Mouse (Mus musculus): ENCODE data around the gene Gys2. TPM values are rescaled to one million over a fixed set of nuclear protein-coding genes. Genes with fewer than 3 reads are reported as not detected.
A peak's percentile ranks its signal among the peaks of the same experiment; 100 is the strongest.
"Not testable (repeated sequence)": the region's sequence is repeated elsewhere in the genome, so short reads cannot be mapped to it uniquely, and the experiment has no call there.

Gys2 gene
- polyA plus RNA-seq, 1 experiment from 2014 or later = not detected

- H3K4me3 ChIP-seq (replicated peaks) = peak overlapping the region; percentile 67
- peak overlapping the region; percentile 83; the same call in 1 of the 2 replicates for H3K27ac ChIP-seq
- peak overlapping the region; percentile 79 for H3K9ac ChIP-seq (replicated peaks)
- no peak for ATAC-seq (ENCODE audit: insufficient number of reproducible peaks, insufficient read depth, low FRiP score, low TSS enrichment, low read depth)
- no peaks in the 10 kb centered on the region for H3K9me3 ChIP-seq
- WGBS = 5% methylated on average over 10 of the region's 10 CpGs
- peaks cover 8% of the 10 kb centered on the region; the same call in 1 of the 2 replicates for H3K27me3 ChIP-seq
- H3K36me3 ChIP-seq = peaks cover 28% of the 10 kb centered on the region
- H3K4me1 ChIP-seq (replicated peaks) = peaks cover 41% of the 10 kb centered on the region
- H3K4me2 ChIP-seq = peak overlapping the region; percentile 81
Measured at GRCm38 (mm10) chr6:142506338-142507032, 33.6 kb upstream of the Gys2 start.

DNA sequence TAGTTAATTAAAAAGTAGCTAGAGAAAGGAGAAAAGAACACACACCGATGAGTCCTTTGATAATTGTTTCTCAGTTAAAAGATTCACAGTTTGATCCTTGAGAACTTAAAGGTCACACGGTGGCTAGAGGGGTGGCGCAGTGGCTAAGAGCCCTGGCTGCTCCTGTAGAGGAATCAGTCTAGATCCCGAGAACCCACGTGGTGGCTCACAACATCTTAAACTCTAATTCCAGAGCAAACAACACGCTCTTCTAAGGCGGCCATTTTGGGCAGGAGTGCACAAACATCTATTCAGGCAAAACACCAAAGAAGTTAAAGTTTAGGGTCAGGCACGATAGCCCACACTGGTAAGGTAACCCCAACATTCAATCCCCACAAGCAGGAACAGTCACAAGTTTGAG, 30.7 kb upstream of the Gys2 start:
- no peak overlapping the region for H3K4me3 ChIP-seq (replicated peaks)
- no peak overlapping the region for H3K9ac ChIP-seq (replicated peaks)
- H3K4me1 ChIP-seq (replicated peaks) = peaks cover 32% of the 10 kb centered on the region
- H3K36me3 ChIP-seq = peaks cover 54% of the 10 kb centered on the region
- no peaks in the 10 kb centered on the region for H3K27me3 ChIP-seq
- peak overlapping the region; percentile 21; the same call in 1 of the 2 replicates for H3K4me2 ChIP-seq
- ATAC-seq (ENCODE audit: insufficient number of reproducible peaks, insufficient read depth, low FRiP score, low TSS enrichment, low read depth) = no peak
- no peaks in the 10 kb centered on the region for H3K9me3 ChIP-seq
- H3K27ac ChIP-seq = peak overlapping the region; percentile 69; the same call in 1 of the 2 replicates
- 85% methylated on average over 8 of the region's 8 CpGs for WGBS

DNA sequence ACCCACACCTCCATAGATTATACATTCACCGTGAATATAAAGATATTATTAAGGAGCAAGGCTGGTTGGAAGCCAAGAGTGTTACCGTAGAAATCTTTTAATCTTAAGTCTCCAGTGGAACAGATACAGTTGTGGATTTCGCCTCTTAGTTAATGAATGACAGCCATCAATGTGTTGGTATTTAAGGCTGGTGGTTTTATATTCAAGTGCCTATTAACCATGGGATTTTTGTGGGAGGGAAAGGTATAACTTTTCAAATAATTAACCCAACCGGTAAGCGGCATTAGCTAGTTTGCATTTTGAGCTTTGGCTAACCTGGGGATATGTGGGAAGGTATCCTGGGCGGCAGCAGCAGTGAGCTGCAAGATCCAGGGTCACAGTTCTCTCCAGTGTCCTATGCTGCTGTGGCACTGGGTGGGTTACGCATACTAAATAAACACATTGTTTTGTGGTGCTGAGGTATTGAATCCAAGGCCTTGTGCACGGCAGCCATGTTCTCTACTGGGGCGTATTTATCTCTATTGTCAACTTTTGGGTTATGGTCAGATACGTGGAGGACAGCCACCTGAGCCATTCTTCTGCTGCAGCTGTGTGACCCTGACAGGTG, 29.7 kb upstream of the Gys2 start:
- 92% methylated on average over 10 of the region's 10 CpGs for WGBS
- H3K9ac ChIP-seq (replicated peaks) = no peak overlapping the region
- no peak overlapping the region for H3K4me2 ChIP-seq
- H3K36me3 ChIP-seq = peaks cover 64% of the 10 kb centered on the region
- no peak overlapping the region for H3K27ac ChIP-seq
- H3K4me3 ChIP-seq (replicated peaks) = no peak overlapping the region
- no peaks in the 10 kb centered on the region for H3K9me3 ChIP-seq
- ATAC-seq (ENCODE audit: insufficient number of reproducible peaks, insufficient read depth, low FRiP score, low TSS enrichment, low read depth) = no peak
- H3K27me3 ChIP-seq = no peaks in the 10 kb centered on the region
- peaks cover 27% of the 10 kb centered on the region for H3K4me1 ChIP-seq (replicated peaks)

- not testable (repeated sequence) for ATAC-seq (ENCODE audit: insufficient number of reproducible peaks, insufficient read depth, low FRiP score, low TSS enrichment, low read depth); H3K27me3 ChIP-seq; H3K4me2 ChIP-seq; H3K9ac ChIP-seq (replicated peaks); H3K4me1 ChIP-seq (replicated peaks); H3K9me3 ChIP-seq; H3K27ac ChIP-seq; H3K4me3 ChIP-seq (replicated peaks)
- peaks cover 79% of the 10 kb centered on the region for H3K36me3 ChIP-seq
- WGBS = 91% methylated on average over 6 of the region's 6 CpGs
Measured at GRCm38 (mm10) chr6:142490114-142490513, 17.2 kb upstream of the Gys2 start.

GRCm38 (mm10) chr6:142487638-142488037, 14.7 kb upstream of the Gys2 start:
- Histone ChIP-seq H3K27ac (no peak overlapping the region), H3K4me2 (no peak overlapping the region), H3K4me1 (replicated peaks) (no peaks in the 10 kb centered on the region), H3K27me3 (no peaks in the 10 kb centered on the region), H3K4me3 (replicated peaks) (no peak overlapping the region), H3K9me3 (no peaks in the 10 kb centered on the region), H3K36me3 (peaks cover 61% of the 10 kb centered on the region), H3K9ac (replicated peaks) (no peak overlapping the region)
- no peak for ATAC-seq (ENCODE audit: insufficient number of reproducible peaks, insufficient read depth, low FRiP score, low TSS enrichment, low read depth)
- WGBS = 86% methylated on average over 9 of the region's 9 CpGs

GRCm38 (mm10) chr6:142485478-142486123, 12.7 kb upstream of the Gys2 start:
- Histone ChIP-seq H3K4me1 (replicated peaks) (no peaks in the 10 kb centered on the region), H3K9me3 (no peaks in the 10 kb centered on the region), H3K27ac (no peak overlapping the region), H3K4me2 (no peak overlapping the region), H3K9ac (replicated peaks) (no peak overlapping the region), H3K4me3 (replicated peaks) (no peak overlapping the region), H3K27me3 (no peaks in the 10 kb centered on the region), H3K36me3 (peaks cover 43% of the 10 kb centered on the region)
- no peak for ATAC-seq (ENCODE audit: insufficient number of reproducible peaks, insufficient read depth, low FRiP score, low TSS enrichment, low read depth)
- WGBS = 86% methylated on average over 4 of the region's 4 CpGs

DNA sequence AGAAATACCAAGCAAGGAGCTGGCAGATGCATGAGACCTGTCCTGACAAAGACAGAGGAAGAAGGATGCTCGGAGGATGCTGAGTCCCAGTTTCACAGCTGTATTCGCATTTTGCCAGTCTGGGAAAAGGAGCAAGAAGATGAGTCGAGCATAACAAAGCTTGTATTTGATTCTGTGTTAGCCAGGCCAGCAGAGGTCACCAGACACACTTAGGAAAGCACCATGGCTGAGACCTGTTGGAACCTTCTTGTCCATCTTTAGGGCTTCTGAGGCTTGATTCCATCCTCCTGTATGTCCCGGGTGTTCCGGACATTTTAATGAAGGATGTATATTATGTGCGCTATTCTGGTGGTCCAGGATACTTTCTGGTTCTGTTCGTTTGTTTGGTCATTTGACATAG, 4.3 kb upstream of the Gys2 start:
- WGBS = 83% methylated on average over 7 of the region's 7 CpGs
- no peak overlapping the region for H3K4me2 ChIP-seq
- H3K27me3 ChIP-seq = no peaks in the 10 kb centered on the region
- H3K4me3 ChIP-seq (replicated peaks) = no peak overlapping the region
- no peak overlapping the region for H3K27ac ChIP-seq
- no peak overlapping the region for H3K9ac ChIP-seq (replicated peaks)
- H3K36me3 ChIP-seq = no peaks in the 10 kb centered on the region
- H3K4me1 ChIP-seq (replicated peaks) = no peaks in the 10 kb centered on the region
- no peak for ATAC-seq (ENCODE audit: insufficient number of reproducible peaks, insufficient read depth, low FRiP score, low TSS enrichment, low read depth)
- H3K9me3 ChIP-seq = no peaks in the 10 kb centered on the region

DNA sequence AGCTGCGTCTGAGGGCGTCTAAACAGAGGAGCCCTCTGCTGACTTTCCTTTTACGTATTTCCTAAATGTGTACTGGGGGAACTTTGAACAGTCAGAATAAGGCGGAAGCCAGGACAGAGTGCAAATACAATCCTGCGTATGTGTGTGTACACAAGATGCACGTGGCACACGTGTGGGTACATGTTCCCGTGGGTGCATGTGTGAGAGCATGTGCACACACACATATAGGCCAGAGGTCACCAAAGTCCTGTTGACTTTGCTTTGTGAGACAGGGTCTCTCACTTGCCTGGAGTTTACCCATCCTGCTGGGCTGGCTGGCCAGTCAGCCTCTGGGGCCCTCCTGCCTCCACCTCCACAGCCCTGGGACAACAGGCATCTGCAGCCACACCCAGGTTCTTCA, 1.8 kb downstream of the Gys2 start:
- no peak overlapping the region for H3K4me2 ChIP-seq
- no peak overlapping the region for H3K4me3 ChIP-seq (replicated peaks)
- no peaks in the 10 kb centered on the region for H3K9me3 ChIP-seq
- H3K9ac ChIP-seq (replicated peaks) = no peak overlapping the region
- no peak overlapping the region for H3K27ac ChIP-seq
- ATAC-seq (ENCODE audit: insufficient number of reproducible peaks, insufficient read depth, low FRiP score, low TSS enrichment, low read depth) = no peak
- peaks cover 3% of the 10 kb centered on the region; the same call in 1 of the 2 replicates for H3K4me1 ChIP-seq (replicated peaks)
- no peaks in the 10 kb centered on the region for H3K36me3 ChIP-seq
- 84% methylated on average over 8 of the region's 8 CpGs for WGBS
- H3K27me3 ChIP-seq = no peaks in the 10 kb centered on the region

DNA sequence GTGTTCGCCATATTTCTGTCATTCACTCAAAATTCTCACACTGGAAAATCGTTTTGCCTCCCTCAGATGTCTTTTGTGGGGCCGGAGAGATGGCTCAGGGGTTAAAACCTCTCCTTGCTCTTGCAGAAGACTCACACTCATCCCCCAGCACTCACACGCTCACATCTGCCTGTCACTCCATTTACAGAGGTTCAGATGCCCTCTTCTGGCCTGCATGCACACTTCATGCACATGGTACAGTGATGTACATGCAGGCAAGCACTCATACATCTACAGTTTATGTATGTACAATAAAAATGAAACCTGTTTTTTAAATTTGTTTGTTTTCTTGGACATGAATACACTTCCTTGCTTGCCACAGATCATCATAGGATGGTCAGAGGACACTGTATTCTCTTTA, 3.3 kb downstream of the Gys2 start:
- H3K4me3 ChIP-seq (replicated peaks) = no peak overlapping the region
- no peak overlapping the region for H3K27ac ChIP-seq
- H3K4me1 ChIP-seq (replicated peaks) = peaks cover 3% of the 10 kb centered on the region; the same call in 1 of the 2 replicates
- H3K9me3 ChIP-seq = no peaks in the 10 kb centered on the region
- no peak overlapping the region for H3K9ac ChIP-seq (replicated peaks)
- no peak overlapping the region for H3K4me2 ChIP-seq
- ATAC-seq (ENCODE audit: insufficient number of reproducible peaks, insufficient read depth, low FRiP score, low TSS enrichment, low read depth) = no peak
- 61% methylated on average over 4 of the region's 4 CpGs for WGBS
- H3K36me3 ChIP-seq = no peaks in the 10 kb centered on the region
- no peaks in the 10 kb centered on the region for H3K27me3 ChIP-seq

DNA sequence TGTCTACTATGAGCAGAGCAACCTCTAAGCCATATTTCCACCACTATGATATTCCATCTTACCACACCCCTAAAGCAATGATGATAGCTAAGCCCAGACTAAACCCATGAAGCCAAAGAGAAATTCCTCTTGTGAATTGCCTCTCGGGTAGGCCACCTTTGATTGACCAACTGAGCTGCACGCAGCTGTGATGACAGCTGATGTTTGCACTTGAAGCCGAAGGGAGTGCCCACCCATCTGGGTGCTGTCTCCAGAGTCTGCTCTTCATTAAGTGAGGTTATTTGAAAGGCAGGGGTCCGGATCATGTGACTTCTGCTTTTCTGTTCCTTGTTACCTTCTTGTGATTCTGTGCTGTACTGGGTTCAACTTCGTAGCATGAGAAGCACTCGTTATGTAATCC, 10.7 kb downstream of the Gys2 start:
- Histone ChIP-seq H3K36me3 (no peaks in the 10 kb centered on the region), H3K9ac (replicated peaks) (no peak overlapping the region), H3K27me3 (no peaks in the 10 kb centered on the region; the same call in 1 of the 2 replicates), H3K9me3 (no peaks in the 10 kb centered on the region), H3K27ac (no peak overlapping the region), H3K4me2 (no peak overlapping the region), H3K4me3 (replicated peaks) (no peak overlapping the region), H3K4me1 (replicated peaks) (peaks cover under 1% of the 10 kb centered on the region; the same call in 1 of the 2 replicates)
- WGBS = 60% methylated on average over 6 of the region's 6 CpGs
- ATAC-seq (ENCODE audit: insufficient number of reproducible peaks, insufficient read depth, low FRiP score, low TSS enrichment, low read depth) = no peak

DNA sequence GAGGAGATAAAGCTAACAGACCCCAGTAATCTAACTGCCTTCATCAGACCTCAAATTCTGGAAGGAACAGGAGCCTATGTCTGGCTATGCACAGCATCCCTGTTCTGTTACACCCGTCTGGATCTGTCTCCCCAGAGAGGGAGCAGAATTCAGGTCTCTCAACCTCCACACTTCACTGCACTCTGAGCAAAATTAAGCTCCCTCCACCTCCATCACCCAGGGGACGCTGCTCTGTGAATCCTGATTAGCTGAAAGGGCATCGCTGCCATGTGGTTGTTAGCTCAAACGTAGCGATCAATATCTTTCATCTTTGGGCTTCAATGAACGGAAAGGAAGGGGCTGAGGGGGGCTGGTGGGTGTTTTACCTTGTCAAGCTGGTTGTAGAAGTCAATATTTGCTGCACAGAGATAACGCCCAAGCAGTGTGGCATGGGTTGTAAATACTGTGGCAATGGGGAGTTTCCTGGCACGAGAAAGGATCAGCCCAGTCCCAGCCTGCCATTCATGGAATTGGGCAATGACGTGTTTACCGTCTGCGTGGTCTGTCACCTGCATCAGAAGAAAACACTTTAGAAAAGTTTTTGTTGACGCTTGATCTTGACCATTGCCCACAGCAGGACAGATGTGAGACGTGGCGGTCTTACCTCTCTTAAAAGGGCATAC, 13.8 kb downstream of the Gys2 start:
- Histone ChIP-seq H3K27ac (no peak overlapping the region), H3K9ac (replicated peaks) (no peak overlapping the region), H3K4me1 (replicated peaks) (no peaks in the 10 kb centered on the region; the same call in none of the 2 replicates), H3K9me3 (no peaks in the 10 kb centered on the region; the same call in 1 of the 2 replicates), H3K36me3 (no peaks in the 10 kb centered on the region), H3K4me3 (replicated peaks) (no peak overlapping the region), H3K4me2 (no peak overlapping the region), H3K27me3 (no peaks in the 10 kb centered on the region; the same call in 1 of the 2 replicates)
- ATAC-seq (ENCODE audit: insufficient number of reproducible peaks, insufficient read depth, low FRiP score, low TSS enrichment, low read depth) = no peak
- WGBS = 79% methylated on average over 14 of the region's 14 CpGs
